Mouse (Mus musculus): ENCODE measurements at regions not wholly inside any gene's neighbourhood (a gene's known extent, or its start where the extent isn't known, plus 50 kb on each side); places are given as distances from the start of the nearest gene placed in this dataset.

GRCm38 (mm10) chr9:46592908-46593307, 273.1 kb upstream of the 4931429L15Rik start:
- TF ChIP-seq POLR2A (IDR thresholded peaks at IDR 0.05; ENCODE audit: borderline replicate concordance, insufficient read depth, low read length) (no peak), CTCF (IDR thresholded peaks at IDR 0.05; ENCODE audit: borderline replicate concordance, insufficient read depth, low read depth, low read length) (no peak)

All from cerebellum, adult 2 months (tissue).